Mouse (Mus musculus): Measurements from ENCODE around the gene Lrrtm1. TPM values are rescaled to one million over a fixed set of nuclear protein-coding genes. Genes with fewer than 3 reads are reported as not detected.

Lrrtm1 gene
- not detected in 2 replicates for total RNA-seq (2017)

DNA sequence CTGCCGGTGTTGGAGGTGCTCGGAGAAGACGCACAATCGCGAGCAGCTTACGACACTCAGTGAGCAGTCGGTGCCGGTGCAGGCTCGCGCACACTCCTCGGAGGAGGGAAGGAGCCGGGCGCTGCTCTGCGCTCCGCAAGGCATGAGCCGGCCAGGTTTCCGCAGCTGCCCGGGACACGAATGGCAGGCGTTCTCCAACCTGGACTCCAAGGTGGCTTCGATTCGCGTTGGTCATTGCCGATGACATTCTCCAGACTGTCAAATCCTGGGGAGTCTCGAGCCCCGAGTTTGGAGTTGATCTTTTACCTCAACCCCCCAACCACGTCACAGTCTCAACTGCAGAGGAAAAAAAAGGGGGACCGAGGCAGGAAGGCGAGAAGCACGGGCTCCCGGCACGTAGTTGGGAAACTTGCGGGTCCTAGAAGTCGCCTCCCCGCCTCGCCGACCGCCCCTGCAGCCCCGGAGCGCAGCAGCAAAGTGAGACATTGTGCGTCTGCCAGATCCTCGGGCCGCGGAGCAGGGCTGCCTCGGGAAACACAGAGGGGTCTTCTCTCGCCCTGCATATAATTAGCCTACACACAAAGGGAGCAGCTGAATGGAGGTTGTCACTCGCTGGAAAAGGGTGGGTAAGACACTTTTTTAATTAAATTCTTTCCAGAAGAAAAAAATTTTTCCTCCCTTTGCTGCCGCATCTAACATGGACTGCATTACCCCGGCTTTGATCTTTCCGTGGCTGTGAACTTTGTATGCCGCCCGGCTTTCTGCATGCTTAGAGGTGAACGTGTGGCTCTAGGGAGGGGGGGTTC lies at the start of gene Lrrtm1:
TSS of gene Lrrtm1 (plus strand) at position 89 of the 806 bp plus-strand sequence.
- no peak for ATAC-seq (ENCODE audit: extremely low read depth, insufficient number of reproducible peaks, low FRiP score, poor library complexity, severe bottlenecking)

DNA sequence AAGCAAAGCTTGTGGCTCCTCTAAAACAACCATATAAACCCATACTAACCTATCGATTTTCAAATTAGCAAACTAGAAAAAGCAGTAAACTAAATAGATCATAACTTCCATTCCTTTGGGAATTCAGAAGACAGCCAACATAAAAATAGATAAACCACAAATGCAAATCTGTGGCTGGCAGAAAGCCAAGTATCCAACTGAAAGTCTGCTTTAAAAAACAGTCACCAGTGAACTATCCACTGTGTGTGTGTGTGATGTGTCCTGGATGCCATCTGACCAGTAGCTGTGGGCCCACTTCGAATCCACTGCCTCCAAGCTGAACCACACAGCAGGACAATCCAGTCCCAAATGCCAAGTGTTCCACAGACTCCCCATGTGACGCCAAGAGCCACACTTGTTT lies 45.8 kb upstream of the Lrrtm1 start:
- ATAC-seq (ENCODE audit: extremely low read depth, insufficient number of reproducible peaks, low FRiP score, poor library complexity, severe bottlenecking), result no peak

DNA sequence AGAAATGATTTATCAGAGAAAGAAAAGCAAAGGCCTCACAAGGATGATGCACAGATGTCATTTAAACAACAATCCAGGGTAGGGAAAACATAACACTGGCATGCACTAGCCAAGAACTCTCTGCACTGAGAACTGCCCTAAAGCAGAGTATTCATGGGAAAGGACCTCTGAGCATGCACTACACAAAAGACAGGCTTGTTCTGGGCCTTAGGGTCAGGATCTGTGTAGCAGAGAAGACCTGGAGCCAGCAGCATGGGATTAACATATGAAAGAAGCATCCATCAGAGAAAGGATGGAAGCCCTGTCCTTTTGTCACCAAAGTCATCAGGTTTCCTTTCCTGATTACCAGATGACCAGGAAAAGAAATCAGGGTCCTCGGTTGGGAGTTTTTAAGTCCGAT lies 43.1 kb upstream of the Lrrtm1 start:
- ATAC-seq (ENCODE audit: extremely low read depth, insufficient number of reproducible peaks, low FRiP score, poor library complexity, severe bottlenecking), result no peak

DNA sequence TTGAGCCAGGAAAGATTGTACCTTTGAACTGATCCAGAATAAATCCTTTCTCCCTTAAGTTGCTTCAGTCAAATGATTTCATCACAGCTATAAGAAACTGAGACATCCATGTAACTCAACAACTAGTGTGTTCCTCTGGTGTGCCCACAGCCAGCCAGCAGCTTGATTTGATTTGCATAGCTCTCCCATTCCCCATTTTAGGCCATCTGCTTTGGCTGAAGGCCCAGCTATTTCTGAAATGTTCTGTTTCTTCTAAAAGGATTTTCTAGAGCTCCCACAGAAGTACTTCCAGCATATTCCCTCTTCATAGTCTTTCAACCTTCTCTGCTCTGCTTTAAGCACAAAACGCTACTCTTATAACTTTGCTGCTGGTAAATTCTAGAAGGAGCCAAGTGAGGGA lies 33.3 kb upstream of the Lrrtm1 start:
- no peak for ATAC-seq (ENCODE audit: extremely low read depth, insufficient number of reproducible peaks, low FRiP score, poor library complexity, severe bottlenecking)

DNA sequence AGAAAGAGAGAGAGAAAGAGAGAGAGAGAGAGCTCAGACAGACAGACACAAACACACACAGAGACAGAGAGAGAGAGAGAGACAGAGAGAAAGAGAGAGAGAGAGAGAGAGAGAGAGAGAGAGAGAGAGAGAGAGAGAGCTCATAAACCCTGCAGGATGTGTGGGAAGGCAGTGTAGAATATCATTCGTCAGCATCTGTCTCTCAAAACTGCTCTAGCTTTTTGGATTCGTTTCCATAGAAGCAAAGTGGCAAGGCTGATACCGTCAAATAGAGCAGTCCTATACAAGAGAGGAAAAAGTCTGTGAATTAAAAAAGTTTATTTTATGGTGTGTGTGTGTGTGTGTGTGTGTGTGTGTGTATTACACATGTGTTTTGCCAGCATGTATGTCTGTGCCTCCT lies 32.6 kb upstream of the Lrrtm1 start:
- no peak for ATAC-seq (ENCODE audit: extremely low read depth, insufficient number of reproducible peaks, low FRiP score, poor library complexity, severe bottlenecking)

DNA sequence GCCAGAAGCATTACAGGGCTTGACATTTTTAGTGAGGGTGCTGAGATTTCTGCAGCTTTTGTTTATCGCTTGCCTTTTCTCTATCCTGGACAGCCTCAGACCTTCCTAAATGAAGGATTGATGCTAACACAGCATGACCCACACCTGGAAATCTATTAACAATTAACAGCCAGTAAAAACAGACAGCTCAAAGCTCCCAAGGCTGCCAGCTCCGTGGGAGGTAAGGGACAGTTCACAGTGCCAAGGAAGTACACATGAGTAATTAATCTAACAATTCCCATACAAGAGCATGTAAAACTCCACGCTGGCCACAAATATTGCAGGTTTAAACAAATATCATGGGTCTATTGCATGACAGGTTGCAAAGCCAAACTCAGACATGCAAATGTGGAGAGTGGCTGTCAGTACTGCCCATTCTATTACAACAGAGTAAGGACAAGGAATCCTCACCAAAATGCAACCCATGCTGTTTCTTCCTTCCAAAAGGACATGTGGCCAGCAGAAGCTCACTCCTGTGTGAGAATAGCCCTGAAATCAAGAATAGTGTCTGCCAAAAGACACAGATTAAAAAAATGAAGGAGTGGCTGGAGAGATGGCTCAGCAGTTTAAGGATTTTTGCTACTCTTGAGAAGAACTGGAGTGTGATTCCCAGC lies 28.6 kb upstream of the Lrrtm1 start:
- ATAC-seq (ENCODE audit: extremely low read depth, insufficient number of reproducible peaks, low FRiP score, poor library complexity, severe bottlenecking), result no peak

DNA sequence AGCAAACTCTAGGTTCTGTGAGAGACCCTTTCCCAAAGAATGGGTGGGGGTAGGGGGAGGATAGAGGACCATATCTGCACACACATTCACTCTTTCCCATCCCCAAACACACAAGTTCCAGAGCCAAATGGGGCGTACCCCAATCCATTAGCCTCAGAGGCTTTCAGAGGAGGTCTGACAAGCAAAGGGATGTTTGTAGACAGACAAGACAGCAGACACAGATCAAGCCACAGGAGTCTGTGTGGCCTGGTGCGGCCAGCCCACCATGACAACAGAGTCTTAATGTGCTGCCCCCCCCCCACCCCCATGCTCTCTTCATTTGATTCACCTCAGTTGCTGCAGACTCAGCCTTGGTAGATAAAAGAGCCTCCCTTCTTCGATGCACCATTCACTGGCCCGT lies 27.2 kb upstream of the Lrrtm1 start:
- ATAC-seq (ENCODE audit: extremely low read depth, insufficient number of reproducible peaks, low FRiP score, poor library complexity, severe bottlenecking), result no peak

DNA sequence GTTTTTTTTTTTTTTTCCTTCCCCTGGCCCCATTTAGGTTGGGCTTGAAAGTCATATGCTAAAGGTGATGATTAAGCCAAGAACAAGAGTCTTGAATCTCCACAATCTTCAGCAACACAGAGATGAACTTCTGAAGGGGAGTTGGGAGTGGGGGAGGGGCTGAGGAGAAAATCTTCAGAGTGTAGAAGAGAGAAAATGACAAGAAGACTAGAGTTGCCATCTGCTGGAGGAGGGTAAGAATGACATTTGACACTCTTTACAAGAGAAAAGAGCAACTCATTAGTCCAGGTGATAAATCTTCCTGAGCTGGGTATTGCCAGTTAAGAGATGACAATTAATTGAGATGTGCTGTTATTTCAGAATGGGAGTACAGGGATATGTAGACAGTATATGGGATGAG lies 23.6 kb upstream of the Lrrtm1 start:
- ATAC-seq (ENCODE audit: extremely low read depth, insufficient number of reproducible peaks, low FRiP score, poor library complexity, severe bottlenecking), result no peak

DNA sequence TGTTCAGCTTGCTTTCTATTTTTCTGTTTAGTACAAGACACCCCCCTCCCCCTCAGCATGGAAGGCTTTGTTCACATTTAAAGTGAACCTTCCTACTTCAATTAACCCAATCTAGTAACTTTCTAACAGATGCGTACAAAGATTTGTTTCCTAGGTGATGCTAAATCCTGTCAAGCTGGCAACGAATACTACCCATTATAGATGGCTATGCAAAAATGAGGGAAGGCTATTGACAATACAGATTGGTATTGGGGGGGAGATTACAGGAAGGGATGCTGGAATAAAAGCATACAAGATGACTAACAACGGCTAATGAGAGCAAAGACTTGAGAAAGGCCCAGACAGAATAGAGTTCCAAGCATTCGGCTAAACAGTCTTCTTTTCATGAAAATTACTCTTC lies 21.7 kb upstream of the Lrrtm1 start:
- ATAC-seq (ENCODE audit: extremely low read depth, insufficient number of reproducible peaks, low FRiP score, poor library complexity, severe bottlenecking), result no peak

DNA sequence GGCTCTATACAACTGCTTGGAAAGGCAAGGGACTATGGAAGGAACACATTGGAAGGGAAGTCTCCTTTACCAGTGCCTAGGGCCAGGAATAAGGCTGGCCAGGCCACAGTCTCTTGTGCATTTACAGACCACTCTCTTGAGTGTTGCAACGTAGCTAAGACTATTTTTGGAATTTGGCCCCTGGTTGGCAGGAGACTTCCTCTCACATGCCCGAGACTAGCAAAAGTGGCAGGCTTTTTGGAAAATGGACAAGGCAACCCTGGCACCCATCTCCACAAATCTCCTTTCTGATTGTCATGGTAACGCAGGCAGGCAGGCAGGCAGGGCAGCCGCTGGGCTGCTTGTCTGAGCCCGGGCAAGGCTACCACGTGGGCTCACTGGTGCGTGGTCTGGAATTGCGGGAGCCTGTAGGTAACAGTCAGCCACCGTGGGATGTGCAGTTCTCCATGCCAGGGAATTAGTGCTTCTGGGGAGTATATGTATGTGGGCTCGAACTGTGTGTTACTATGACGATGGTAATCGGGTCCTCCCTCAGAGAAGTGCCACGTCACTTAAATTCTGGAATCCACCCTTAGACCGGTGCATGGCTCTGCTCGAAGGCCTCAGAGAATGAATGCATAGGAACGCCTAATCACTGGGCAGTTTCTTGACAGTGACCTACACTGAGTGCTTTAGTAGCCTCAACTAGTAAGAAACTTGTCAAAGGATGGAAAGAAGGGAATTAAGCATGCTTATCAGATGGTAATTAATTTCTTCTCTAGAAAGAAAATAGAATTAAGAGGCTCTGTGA lies 19.4 kb upstream of the Lrrtm1 start:
- no peak for ATAC-seq (ENCODE audit: extremely low read depth, insufficient number of reproducible peaks, low FRiP score, poor library complexity, severe bottlenecking)

DNA sequence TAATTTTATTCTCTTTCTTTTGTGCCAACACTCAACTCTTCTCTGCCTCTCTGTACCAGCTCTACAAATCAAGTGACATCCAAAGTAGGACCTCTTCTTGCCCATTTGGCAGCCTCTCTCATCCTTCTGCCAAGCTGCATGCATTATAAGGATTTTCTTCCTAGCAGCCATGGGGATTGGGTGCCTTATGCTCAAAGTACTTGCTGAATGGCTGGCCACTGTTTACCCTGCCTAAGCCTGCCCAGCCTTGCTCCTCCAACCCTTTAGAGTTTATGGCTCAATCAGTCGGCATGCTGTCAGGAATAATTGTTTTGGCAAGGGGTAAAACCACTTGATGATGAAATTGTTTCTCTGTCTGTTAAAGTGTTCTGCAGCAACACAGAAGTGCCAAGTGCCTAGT lies 2.1 kb upstream of the Lrrtm1 start:
- ATAC-seq (ENCODE audit: extremely low read depth, insufficient number of reproducible peaks, low FRiP score, poor library complexity, severe bottlenecking), result no peak

DNA sequence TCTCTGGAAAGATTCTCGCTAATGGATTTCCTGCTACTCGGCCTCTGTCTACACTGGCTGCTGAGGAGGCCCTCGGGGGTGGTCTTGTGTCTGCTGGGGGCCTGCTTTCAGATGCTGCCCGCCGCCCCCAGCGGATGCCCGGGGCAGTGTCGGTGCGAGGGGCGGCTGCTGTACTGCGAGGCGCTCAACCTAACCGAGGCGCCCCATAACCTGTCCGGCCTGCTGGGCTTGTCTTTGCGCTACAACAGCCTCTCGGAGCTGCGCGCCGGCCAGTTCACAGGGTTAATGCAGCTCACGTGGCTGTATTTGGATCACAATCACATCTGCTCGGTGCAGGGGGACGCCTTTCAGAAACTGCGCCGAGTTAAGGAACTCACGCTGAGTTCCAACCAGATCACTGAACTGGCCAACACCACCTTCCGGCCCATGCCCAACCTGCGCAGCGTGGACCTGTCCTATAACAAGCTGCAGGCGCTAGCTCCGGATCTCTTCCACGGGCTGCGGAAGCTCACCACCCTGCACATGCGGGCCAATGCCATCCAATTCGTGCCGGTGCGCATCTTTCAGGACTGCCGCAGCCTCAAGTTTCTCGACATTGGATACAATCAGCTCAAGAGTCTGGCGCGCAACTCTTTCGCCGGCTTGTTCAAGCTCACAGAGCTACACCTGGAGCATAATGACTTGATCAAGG lies 1.2 kb downstream of the Lrrtm1 start:
- ATAC-seq (ENCODE audit: extremely low read depth, insufficient number of reproducible peaks, low FRiP score, poor library complexity, severe bottlenecking), result no peak

DNA sequence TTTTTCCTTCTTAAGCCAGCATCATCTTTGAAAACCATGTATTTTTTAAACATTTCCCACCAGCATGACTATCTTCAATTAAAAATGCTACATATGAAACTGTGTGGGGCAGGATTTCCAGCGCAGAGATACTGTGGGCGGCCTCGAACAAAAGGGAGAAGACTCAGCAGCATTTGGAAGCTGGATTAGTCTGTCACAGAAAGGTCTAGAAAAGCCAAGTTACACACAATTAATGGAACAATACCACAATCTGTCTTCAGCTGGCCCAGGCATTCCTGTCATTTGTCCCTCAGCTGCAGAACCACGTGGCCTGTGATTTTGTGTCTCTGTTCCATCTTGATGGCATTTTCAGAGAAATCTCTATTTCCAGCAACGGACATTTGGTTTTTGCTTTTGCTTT lies 11.0 kb downstream of the Lrrtm1 start:
- no peak for ATAC-seq (ENCODE audit: extremely low read depth, insufficient number of reproducible peaks, low FRiP score, poor library complexity, severe bottlenecking)

DNA sequence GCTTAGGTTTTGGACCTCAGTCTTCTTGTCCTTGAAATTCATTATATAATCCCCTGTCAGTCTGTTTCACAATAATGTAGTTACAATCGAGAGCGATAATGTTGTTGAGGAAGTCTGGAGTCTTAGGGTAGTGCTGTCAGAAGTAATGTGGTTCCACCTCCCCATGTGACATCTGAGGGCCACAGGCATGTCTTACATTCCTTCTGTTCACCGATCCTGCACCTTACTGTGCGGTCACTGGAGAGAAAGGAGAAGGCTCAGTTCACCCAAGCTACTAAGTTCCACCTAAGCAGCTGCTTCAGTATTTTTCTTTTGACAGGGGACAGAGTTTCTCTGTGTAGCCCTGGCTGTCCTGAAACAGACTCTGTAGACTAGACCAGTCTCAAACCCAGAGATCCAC lies 13.9 kb downstream of the Lrrtm1 start:
- no peak for ATAC-seq (ENCODE audit: extremely low read depth, insufficient number of reproducible peaks, low FRiP score, poor library complexity, severe bottlenecking)

DNA sequence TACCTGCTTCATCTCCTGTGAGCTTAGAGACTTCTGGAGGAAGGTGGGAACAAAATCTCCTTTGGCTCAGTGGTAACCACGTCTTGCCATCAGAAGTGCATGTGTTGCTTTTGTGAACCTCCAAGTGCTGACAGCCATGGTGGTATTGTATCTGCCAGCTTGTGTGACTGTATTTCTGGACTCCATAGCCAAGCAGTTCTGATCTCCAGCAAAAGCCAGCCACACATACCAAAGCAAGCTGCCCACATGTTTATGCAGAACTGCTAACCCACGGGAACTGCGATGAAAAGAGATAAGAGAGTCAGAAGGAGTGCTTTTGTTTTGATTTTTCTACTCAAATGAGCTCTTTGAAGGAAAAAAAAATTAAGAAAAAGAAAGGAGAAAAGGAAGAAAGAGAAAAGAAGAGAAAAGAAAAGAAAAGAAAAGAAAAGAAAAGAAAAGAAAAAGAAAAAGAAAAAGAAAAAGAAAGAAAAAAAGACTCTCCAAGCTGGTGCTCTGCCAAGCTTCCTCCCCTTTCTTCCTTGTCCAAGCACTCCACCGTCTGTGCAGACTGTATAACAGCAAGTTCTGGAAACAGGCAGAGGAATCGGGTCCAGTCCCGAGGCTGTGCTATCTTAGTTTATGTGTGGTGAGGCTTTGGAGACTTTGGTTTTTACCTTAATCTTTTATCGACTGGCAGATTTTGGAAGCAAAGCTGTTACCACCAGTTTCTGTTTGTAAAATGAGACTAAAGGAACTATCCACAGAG lies 15.0 kb downstream of the Lrrtm1 start:
- ATAC-seq (ENCODE audit: extremely low read depth, insufficient number of reproducible peaks, low FRiP score, poor library complexity, severe bottlenecking), result no peak

DNA sequence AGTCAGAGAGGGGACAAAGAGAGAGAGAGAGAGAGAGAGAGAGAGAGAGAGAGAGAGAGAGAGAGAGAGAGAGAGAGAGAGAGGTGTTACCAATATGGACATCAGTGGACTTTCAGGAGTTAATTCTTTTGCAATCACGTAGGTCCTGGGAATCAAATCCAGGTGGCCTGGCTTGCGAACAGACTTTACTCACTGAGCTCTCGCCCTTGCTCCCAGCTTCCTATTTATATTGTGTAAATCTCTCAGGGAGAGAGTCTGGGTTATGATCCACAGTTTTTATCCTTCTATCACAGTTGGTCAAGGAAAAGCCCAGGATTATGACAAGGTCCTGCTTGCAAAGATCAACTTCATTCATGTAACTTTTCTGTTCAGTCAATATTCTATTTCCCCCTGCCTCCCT lies 22.7 kb downstream of the Lrrtm1 start:
- no peak for ATAC-seq (ENCODE audit: extremely low read depth, insufficient number of reproducible peaks, low FRiP score, poor library complexity, severe bottlenecking)

DNA sequence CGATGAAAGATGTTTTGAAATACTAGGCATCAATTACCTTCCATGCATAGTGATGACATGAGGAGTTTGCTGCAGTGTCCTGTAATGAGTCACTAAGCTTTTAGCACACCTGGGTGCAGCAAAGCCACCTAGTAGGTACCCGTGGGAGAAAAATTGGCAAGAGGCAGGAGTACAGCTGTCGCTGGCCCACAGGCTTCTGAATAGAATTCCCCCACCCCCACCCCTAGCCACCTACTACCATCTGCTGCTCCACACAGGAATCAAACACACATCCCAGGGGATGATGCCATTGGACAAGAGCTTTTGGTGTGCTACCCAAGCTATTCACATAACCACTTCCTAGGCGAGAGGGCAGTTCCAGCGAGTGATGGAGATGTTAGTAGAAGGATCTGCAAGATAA lies 36.3 kb downstream of the Lrrtm1 start:
- no peak for ATAC-seq (ENCODE audit: extremely low read depth, insufficient number of reproducible peaks, low FRiP score, poor library complexity, severe bottlenecking)

DNA sequence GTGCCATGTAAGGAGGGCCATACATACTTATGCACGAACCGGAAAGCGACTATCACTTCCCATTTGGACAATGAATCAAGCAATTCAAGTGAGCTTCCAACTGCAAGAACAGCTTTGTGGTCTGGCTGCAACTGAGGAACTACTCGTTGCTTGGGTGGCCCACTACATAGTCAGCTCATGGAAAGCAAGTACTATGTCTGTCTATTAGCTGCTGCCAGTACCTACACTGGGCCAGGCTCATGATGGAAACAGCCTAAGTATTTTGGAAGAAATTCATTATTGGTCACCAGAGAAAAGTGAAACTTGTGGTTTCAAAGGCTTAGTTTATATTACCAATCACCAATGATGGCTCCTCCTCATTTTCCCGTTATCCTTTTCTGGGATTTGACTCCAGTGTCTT lies 43.8 kb downstream of the Lrrtm1 start:
- no peak for ATAC-seq (ENCODE audit: extremely low read depth, insufficient number of reproducible peaks, low FRiP score, poor library complexity, severe bottlenecking)

DNA sequence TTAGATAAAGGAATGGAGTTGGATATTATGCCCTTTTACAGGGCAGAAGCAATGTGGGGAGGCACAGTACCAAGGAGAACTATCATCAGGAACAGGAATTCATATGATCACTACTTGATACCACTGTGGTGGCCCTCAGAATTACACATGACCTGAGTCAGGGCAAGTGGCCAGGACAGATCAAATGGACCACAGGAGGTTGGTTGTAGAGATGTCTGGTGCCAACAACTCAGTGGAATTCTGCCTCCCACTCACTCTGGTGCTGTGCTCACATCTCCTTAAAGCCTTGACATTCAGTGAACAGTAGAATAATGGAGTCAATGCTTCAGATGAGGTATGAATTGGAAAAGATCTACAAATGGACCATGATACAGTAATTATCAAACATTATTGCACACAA lies 45.9 kb downstream of the Lrrtm1 start:
- ATAC-seq (ENCODE audit: extremely low read depth, insufficient number of reproducible peaks, low FRiP score, poor library complexity, severe bottlenecking), result no peak
